Mouse (Mus musculus) liver (tissue): ENCODE measurements around the gene Hs3st4.

Experiments
- DNase-seq: peaks from one replicate; pipeline ENCODE4 v3.0.0-alpha.2; 2020; ENCODE audit warnings: mixed read lengths

Hs3st4 gene

DNA sequence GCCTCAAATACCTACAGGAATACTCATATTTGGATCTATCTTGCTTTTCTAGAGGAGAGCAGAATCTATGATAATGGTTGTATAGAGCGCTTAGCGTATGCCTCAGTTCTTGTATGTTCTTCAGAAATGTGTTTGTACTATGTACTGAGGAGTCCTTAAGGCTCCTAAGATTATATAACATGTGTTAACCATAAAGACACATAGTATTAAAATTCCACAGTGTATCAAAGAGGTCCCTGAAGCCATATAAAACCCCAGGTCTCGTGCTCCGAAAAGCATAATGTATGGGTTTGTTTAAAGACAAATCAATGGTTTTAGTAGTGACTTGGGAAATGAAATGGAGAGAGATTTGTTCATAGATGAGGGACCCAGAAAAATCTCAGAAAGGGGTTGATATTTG is 371.4 kb downstream of the Hs3st4 start:
- DNase-seq: no peak

DNA sequence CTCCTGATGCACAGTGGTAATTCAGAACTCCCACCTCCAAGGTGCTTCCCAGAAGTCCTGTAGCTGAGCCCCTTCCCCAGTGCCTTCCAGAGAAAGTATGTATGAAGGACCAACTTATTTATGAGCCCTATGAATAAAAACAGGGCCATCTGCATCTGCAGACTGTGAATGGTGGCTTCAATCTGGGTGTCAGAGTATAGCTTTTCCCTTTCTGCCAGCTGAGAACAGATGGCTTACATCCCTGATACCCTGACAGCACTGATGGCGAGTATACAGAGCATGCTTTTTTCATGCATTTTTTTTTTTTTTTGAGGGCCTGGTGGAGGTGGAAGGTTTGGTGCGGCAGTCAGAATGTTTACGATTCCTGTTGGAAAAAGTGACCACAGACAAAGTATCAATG is 375.4 kb downstream of the Hs3st4 start:
- no peak for DNase-seq

DNA sequence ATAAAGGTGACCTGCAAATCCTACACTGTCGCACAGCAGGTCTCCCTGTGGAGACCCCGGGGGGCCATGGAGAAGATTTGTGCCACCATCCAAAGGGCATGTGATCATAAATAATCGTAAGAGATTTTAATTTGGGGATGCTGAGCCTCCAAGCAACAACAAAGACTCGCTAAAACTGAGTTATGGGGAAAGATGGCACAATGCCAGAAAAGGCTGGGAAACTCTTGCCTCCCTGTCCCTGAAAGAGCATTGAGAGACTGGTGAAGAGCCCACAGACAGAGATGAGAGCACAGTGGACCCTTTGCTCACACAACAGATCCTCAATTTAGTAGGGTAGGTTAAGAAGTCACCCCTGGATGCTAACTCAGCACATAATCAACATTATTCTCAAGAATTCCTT is 377.2 kb downstream of the Hs3st4 start:
- no peak for DNase-seq

DNA sequence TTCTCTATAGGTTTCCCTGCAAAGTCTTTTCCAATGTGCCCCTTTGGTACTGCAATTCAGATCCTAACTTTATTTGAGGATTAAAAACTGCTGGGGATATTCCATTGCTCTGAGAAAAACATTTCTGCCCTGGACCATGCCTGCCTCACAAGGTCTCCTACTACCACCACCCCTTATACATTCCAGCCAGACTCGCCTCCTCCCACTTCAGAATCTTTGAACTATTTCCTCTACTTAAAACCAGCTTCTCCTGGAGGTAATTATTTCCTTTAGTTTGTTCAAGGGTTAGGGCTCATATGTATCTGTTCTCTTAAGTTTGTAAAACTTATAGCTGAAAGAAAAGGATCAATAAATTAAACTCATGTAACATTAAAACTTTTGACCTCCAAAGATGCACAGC is 389.6 kb downstream of the Hs3st4 start:
- DNase-seq: no peak

DNA sequence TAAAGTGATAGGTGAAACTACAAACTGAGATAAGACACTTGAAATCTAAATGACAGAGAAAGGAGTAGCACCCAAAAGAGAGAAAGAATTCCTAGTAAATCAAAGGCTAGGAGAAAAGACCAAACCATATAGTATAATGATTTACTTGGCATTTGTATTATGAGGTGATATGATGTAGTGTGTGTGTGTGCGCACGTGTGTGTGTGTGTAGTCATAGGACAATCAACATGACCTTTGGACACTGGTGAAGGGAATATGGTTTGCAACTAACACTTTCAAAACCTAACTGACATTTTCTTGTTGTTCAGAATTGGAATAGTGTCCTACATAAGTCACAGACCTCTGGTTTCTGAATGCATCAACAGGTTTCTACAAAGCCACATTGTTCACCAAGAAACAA is 390.0 kb downstream of the Hs3st4 start:
- no peak for DNase-seq

DNA sequence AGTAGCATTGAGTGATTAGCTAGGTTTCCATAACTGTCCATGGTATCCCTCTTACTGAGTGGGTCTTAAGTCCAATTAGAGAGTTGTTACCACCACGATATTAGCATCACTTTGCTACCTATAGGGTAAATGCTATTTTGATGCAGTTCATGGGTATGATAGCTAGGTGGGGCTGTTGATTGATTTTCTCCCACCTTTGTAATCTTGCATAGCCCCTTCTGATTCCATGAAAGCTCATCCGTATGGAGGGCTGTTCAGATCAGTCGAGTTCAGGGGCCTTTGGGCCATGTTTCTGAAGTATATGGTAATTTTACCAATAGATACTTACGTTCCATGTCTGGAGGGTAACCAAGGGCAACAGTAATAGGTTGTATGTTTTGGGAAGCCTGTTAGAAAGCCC is 400.8 kb downstream of the Hs3st4 start:
- no peak for DNase-seq

DNA sequence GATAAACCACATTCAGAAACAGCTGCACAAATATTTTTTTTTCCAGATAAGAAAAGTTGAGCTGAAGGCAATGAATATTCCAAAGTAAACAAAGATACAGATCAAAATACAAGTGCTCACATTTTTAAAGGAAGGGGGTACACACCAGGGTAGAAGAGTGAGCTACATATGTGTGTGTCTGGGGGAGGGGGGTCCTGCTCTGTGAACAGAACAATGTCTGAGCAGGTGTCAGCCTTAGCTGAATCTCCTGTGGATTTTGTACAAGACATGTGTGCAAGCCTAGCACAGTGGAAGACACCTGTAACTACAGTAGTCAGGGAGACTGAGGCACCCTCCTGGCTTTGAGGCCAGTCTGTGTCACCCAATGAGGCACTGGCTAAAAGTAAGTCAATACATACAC is 416.5 kb downstream of the Hs3st4 start:
- DNase-seq: no peak

DNA sequence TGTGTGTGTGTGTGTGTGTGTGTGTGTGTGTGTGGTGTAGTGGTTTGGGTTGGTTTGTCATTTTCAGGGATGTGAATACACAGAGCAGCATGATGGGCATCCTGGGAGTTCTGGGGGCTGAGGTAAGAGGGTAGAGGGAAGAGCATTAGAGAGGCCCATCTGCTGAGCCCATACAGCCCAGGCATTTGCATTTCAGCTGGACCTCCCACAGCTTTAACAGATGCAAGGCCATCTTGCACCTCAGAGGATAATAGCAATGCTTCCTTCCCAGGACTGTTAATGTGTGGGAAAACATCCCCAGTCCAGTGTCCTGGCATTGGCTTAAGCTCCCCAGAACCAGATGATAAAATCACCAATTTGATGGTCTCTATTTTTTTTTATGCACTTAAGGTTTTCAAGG is 444.3 kb downstream of the Hs3st4 start:
- no peak for DNase-seq
